Mouse (Mus musculus): Measurements from ENCODE around the gene Bex2.

DNA sequence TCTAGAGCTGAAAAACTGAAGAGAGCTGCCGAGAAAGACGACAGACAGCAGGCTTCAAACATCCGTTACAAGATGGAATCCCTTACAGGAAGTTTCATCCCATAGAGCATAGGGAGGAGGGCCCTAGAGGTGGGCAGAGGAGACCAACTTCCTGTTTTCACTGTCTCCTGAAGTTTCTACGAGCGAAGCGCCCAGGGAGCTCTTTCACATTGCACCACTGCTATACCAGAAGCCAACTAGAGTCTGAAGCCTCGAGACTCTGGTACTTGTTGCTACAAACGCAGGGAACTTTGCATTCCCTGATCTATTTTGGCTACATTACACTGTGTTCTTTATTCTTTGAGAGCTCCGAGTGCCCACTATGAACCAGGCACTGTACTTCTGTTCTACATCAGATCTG, 17.1 kb upstream of the Bex2 start, which contains the start of gene Nxf3:
- TF ChIP-seq CTCF (IDR thresholded peaks at IDR 0.05; ENCODE audit: low read depth), result no peak
- TF ChIP-seq EP300 (IDR thresholded peaks at IDR 0.05; ENCODE audit: low read depth), result no peak
